Mouse (Mus musculus): ENCODE measurements around the gene Slc22a17. TPM values are rescaled to one million over a fixed set of nuclear protein-coding genes. Genes with fewer than 3 reads are reported as not detected.

The Slc22a17 gene
- total RNA-seq, 2 experiments from 2014 or later: 571 to 605 TPM

GRCm38 (mm10) chr14:54908682-54909081, 4.2 kb downstream of the Slc22a17 start:
- no peak for DNase-seq (ENCODE audit: low spot score in 2 of 2)

GRCm38 (mm10) chr14:54903641-54904040, 9.3 kb downstream of the Slc22a17 start:
- no peak for DNase-seq (ENCODE audit: low spot score in 2 of 2)

- peak; percentile 66 to 81 for DNase-seq (ENCODE audit: low spot score in 2 of 2)
These were observed 12.5 kb downstream of the Slc22a17 start for GRCm38 (mm10) chr14:54900383-54900782.

- no peak for DNase-seq (ENCODE audit: low spot score in 2 of 2)
These were observed 15.5 kb downstream of the Slc22a17 start for GRCm38 (mm10) chr14:54897445-54897844.

- peak; percentile 34 to 54 for DNase-seq (ENCODE audit: low spot score in 2 of 2)
These were observed 18.4 kb downstream of the Slc22a17 start for GRCm38 (mm10) chr14:54894296-54895151.

GRCm38 (mm10) chr14:54893651-54894181, 19.2 kb downstream of the Slc22a17 start:
- peak; percentile 94 to 98 for DNase-seq (ENCODE audit: low spot score in 2 of 2)

- no peak for DNase-seq (ENCODE audit: low spot score in 2 of 2)
These were observed 20.7 kb downstream of the Slc22a17 start, which contains the start of gene Pabpn1 for GRCm38 (mm10) chr14:54892200-54892599. Pabpn1 (plus strand) TSS chr14:54892500.

- DNase-seq (ENCODE audit: low spot score in 2 of 2): no peak
These were observed 27.6 kb downstream of the Slc22a17 start for GRCm38 (mm10) chr14:54885309-54885708.

- no peak for DNase-seq (ENCODE audit: low spot score in 2 of 2)
These were observed 28.8 kb downstream of the Slc22a17 start for GRCm38 (mm10) chr14:54884022-54884712.

- DNase-seq (ENCODE audit: low spot score in 2 of 2): peak; percentile 71 to 77
These were observed 29.5 kb downstream of the Slc22a17 start, which contains the start of the genes Bcl2l2 and Gm20521 for GRCm38 (mm10) chr14:54883154-54884021. Bcl2l2 (plus strand) TSS chr14:54883377. Gm20521 (plus strand) TSS chr14:54883441.

GRCm38 (mm10) chr14:54877048-54877715, 35.8 kb downstream of the Slc22a17 start, which contains the start of gene Ppp1r3e:
Ppp1r3e (minus strand) TSS chr14:54877550.
- peak; percentile 51 to 74 for DNase-seq (ENCODE audit: low spot score in 2 of 2)

GRCm38 (mm10) chr14:54876539-54877047, 36.3 kb downstream of the Slc22a17 start:
- DNase-seq (ENCODE audit: low spot score in 2 of 2): peak; percentile 87 to 95

GRCm38 (mm10) chr14:54875844-54876538, 36.9 kb downstream of the Slc22a17 start:
- DNase-seq (ENCODE audit: low spot score in 2 of 2): peak in 1 of 2 experiments; percentile 38

GRCm38 (mm10) chr14:54874165-54874564, 38.8 kb downstream of the Slc22a17 start:
- no peak for DNase-seq (ENCODE audit: low spot score in 2 of 2)

- no peak for DNase-seq (ENCODE audit: low spot score in 2 of 2)
These were observed 42.1 kb downstream of the Slc22a17 start, which contains the start of gene Homez for GRCm38 (mm10) chr14:54870861-54871260. Homez (minus strand) TSS chr14:54870961.

GRCm38 (mm10) chr14:54868026-54868425, 44.9 kb downstream of the Slc22a17 start:
- no peak for DNase-seq (ENCODE audit: low spot score in 2 of 2)

- no peak for DNase-seq (ENCODE audit: low spot score in 2 of 2)
These were observed 46.0 kb downstream of the Slc22a17 start for GRCm38 (mm10) chr14:54866936-54867335.

- DNase-seq (ENCODE audit: low spot score in 2 of 2): no peak
These were observed 46.7 kb downstream of the Slc22a17 start for GRCm38 (mm10) chr14:54866268-54866667.

- no peak for DNase-seq (ENCODE audit: low spot score in 2 of 2)
These were observed 47.3 kb downstream of the Slc22a17 start for GRCm38 (mm10) chr14:54865626-54866025.
